ENCODE assay signal across 8 mouse cellular contexts in the genomic region with DNA sequence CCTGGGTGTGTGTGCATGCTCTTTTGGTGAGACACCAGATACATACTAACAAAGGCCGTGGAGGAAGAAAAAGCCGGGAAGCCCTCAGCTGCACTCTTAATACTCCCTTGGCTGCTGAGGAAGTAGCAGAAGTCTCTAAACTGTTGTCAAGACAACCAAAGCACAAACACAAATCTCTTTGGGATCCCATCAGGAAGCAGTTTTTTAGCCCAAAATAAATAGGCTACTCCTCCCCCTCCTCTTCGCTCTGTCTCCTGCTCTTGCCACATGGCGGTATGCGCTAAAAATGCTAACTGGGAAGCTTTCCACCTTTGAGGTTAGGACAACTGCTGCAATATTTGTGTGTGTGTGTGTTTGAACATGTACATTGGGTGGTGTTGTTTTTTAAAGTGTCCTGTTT. TPM values are rescaled to one million over a fixed set of nuclear protein-coding genes. Genes with fewer than 3 reads are reported as not detected.
DNase-seq lines count a peak whose midpoint lies in the region; TF ChIP-seq lines count a peak whose summit lies in the region.

No protein-coding gene starts in this region.

- no peak for TF ChIP-seq CTCF in gastrocnemius, adult 2 months (IDR thresholded peaks at IDR 0.05)

- peak overlapping the region; percentile 51 for H3K27ac ChIP-seq in gastrocnemius, adult 2 months
- peak overlapping the region; percentile 52; the same call in 1 of the 2 replicates for H3K27ac ChIP-seq in heart, embryonic 10.5 days

- H3K27me3 ChIP-seq in heart, embryonic 10.5 days (ENCODE audit: insufficient read depth, poor library complexity, severe bottlenecking), result peaks cover 4% of the 10 kb centered on the region; the same call in 1 of the 2 replicates

- peak overlapping the region; percentile 7; the same call in 1 of the 2 replicates for H3K4me3 ChIP-seq in gastrocnemius, adult 2 months
- no peak overlapping the region for H3K4me3 ChIP-seq in heart, embryonic 10.5 days

- H3K36me3 ChIP-seq in heart, embryonic 10.5 days, result no peaks in the 10 kb centered on the region

- no peaks in the 10 kb centered on the region for H3K9me3 ChIP-seq in heart, embryonic 10.5 days

- peaks cover 47% of the 10 kb centered on the region for H3K4me1 ChIP-seq in heart, embryonic 10.5 days

- 77% methylated on average over 5 of the region's 5 CpGs for WGBS in heart, embryonic 10.5 days

- intact Hi-C loops in gastrocnemius, adult 2 months (cut with DNase I), result no loop called here
- intact Hi-C loops in gastrocnemius, postnatal 36 days (cut with DNase I), result no loop called here

- DNase-seq in gastrocnemius, adult 2 months, result no peak
- DNase-seq in gastrocnemius, postnatal 36 days, result no peak
- peak; percentile 80 for DNase-seq in adipocyte (ENCODE audit: low spot score)
- DNase-seq in heart, embryonic 10.5 days (ENCODE audit: low spot score), result no peak
- DNase-seq in lung, postnatal 25 days (ENCODE audit: low spot score), result peak; percentile 60
- DNase-seq in adrenal gland, postnatal 36 days, result no peak
- DNase-seq in urinary bladder, adult 2 months (ENCODE audit: low spot score), result no peak
- DNase-seq in adrenal gland, postnatal 14 days, result no peak

RNA-seq across cellular contexts. Expression of gene Rab31, which starts 4.1 kb away (rescaled TPM):
- total RNA-seq in gastrocnemius, adult 2 months (2021), result 1 to 10 TPM; 3.4 to 7.4 TPM
- 1 to 10 TPM; 4.7 to 5.5 TPM for total RNA-seq in gastrocnemius, postnatal 36 days (2021)
- 35.7 and 42.2 TPM in 2 replicates for polyA plus RNA-seq in heart, embryonic 10.5 days (2016; fragmentation: Nextera tagmentation; extraction: Ambion mirVana)
- 10 to 100 TPM; 40.9 to 50.1 TPM for total RNA-seq in adrenal gland, postnatal 36 days (2021)
- polyA plus RNA-seq in urinary bladder, adult 2 months (2012; rRNA removed), result 34.2 and 35.0 TPM in 2 replicates
- 30.0 and 33.0 TPM in 2 replicates for total RNA-seq in adrenal gland, postnatal 14 days (2021)

RNA-seq across cellular contexts. Expression of gene Ppp4r1, which starts 13.9 kb away (rescaled TPM):
- 10 to 100 TPM; 24.8 to 30.3 TPM for total RNA-seq in gastrocnemius, adult 2 months (2021)
- total RNA-seq in gastrocnemius, postnatal 36 days (2021), result 10 to 100 TPM; 23.8 to 28.5 TPM
- polyA plus RNA-seq in heart, embryonic 10.5 days (2016; fragmentation: Nextera tagmentation; extraction: Ambion mirVana), result 42.9 and 43.2 TPM in 2 replicates
- total RNA-seq in adrenal gland, postnatal 36 days (2021), result 10 to 100 TPM; 67.6 to 72.7 TPM
- polyA plus RNA-seq in urinary bladder, adult 2 months (2012; rRNA removed), result 37.1 and 37.8 TPM in 2 replicates
- total RNA-seq in adrenal gland, postnatal 14 days (2021), result 58.1 and 61.3 TPM in 2 replicates

Comparison
In these comparisons a context has a peak if more than half of its experiments do, and no peak if none do; other contexts are left out.
1. DNase-seq: peak in adipocyte (single experiment) and lung, postnatal 25 days (single experiment); none in gastrocnemius, adult 2 months (single experiment), gastrocnemius, postnatal 36 days (0 of 2), heart, embryonic 10.5 days (single experiment), adrenal gland, postnatal 36 days (0 of 2), urinary bladder, adult 2 months (single experiment) and adrenal gland, postnatal 14 days (single experiment).